Mouse (Mus musculus) activated CD4-positive, CD25-positive, alpha-beta regulatory T cell, adult 4 months (primary cell): ENCODE results near the gene Pnck. TPM values are rescaled to one million over a fixed set of nuclear protein-coding genes. Genes with fewer than 3 reads are reported as not detected.

Source experiments
- ATAC-seq: one replicate; pipeline ENCODE4 v1.8.0; 2017
- polyA plus RNA-seq, 2 experiments: library from polyadenylated mRNA; unstranded; fragments of 100-300 nt; shearing (Covaris generic); gene quantifications; one replicate each; pipeline ENCODE4 v1.2.1; 2017

Pnck gene
- polyA plus RNA-seq: 1 to 10 TPM in 1 of 2 experiments, not detected in 1; 1.8 TPM

- no peak for ATAC-seq
Observed at GRCm38 (mm10) chrX:73659575-73660283, at the start of gene Pnck. Gene Pnck, minus strand, starts transcription at chrX:73660117.

GRCm38 (mm10) chrX:73700472-73700871, 40.6 kb upstream of the Pnck start:
- no peak for ATAC-seq

- ATAC-seq: peak; percentile 32
Observed at GRCm38 (mm10) chrX:73690917-73691629, 31.2 kb upstream of the Pnck start.

DNA sequence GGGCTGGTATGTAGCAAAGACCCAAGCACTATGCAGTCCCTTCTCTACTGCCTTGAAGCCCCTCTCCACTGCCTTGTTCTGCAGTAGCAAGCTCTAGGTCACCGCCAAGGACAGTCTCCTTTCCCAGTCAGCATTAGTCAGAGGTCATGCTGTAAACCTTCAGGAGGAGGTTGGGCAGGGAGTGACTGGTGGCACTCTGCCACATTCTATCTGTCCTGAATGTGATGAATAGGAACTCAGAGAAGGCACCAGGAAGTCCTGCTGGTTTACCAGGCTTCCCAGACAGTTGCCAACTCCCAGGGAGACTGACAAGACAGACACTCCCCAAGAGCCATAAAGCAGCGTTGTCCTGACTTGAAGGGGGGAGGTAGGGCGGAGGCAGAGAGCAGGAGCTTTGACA, 25.7 kb upstream of the Pnck start:
- no peak for ATAC-seq

GRCm38 (mm10) chrX:73684978-73685377, 25.1 kb upstream of the Pnck start:
- no peak for ATAC-seq

- ATAC-seq: no peak
Observed at GRCm38 (mm10) chrX:73684156-73684555, 24.2 kb upstream of the Pnck start.

GRCm38 (mm10) chrX:73676668-73677067, 16.8 kb upstream of the Pnck start:
- ATAC-seq: no peak

- ATAC-seq: no peak
Observed at GRCm38 (mm10) chrX:73675231-73675630, 15.3 kb upstream of the Pnck start.

- ATAC-seq: no peak
Observed at GRCm38 (mm10) chrX:73673968-73674661, 14.2 kb upstream of the Pnck start.

DNA sequence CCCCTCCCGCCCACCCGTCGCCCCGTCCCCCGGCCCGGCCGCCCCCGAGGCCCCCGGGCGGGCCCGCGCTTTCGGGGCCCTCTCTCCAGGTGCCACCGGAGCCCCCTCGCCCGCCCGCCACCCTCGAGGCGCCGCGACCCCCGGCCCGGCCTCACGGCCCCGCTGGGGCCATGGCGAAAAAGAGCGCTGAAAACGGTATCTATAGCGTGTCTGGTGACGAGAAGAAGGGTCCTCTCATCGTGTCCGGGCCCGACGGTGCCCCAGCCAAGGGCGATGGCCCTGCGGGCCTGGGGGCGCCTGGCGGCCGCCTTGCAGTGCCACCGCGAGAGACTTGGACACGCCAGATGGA, 13.7 kb upstream of the Pnck start:
- no peak for ATAC-seq

- peak; percentile 14 for ATAC-seq
Observed at GRCm38 (mm10) chrX:73672879-73673618, 13.1 kb upstream of the Pnck start, which contains the start of gene Slc6a8. Gene Slc6a8, plus strand, starts transcription at chrX:73673150.

DNA sequence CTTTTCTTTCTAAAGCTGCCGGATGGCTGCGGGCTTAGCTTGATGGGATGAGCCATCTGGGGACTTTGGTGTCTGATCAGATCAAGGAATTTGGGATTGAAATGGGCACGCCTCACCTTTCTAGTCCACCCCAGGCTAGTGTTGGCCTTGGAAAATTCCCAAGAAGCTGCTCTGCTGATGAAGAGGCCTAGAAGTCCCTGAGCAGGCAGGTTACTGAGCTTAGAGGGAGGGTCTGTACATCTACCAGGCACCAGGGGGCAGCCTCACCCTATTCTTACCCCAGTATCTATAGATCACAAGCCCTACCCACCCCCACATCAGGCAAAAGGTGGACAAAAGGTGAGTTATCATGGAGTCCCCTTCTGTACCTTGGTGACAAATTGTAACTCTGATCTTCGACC, 12.1 kb upstream of the Pnck start:
- ATAC-seq: peak; percentile 82

DNA sequence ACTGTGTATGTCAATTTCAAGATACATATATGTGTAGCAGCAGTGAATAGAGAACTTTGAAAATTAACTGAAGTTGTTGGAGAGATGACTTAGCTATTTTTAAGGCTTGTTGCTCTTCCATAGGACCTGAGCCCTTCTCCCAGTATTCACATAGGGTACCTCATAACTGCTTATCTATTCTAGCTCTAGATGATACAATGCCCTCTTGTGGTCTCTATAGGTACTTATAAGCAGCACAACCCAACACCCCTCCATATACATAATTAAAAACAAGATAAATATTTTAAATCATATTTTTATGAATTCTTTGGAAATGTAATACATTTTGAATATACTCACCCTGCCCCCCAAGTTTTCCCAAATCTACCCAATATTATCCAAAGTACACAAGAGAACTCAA, 3.2 kb upstream of the Pnck start:
- no peak for ATAC-seq

DNA sequence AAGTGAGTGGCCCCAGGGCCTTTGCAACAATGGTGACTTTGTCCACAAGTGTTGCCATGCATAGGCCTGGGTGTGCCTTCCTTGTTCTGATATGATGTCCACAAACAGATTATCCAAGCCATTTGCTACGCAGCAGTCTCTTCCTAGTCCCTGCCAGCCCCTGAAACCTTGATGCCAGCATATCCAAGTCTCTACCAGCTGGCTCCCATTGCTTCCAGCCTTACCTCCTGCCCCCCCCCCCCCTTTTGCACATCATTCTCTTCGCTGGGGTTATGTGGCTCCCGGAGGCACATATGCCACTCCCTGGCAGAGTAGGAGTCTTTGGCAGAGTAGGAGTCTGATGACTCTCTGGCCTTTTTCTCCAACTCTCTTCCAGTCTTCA, 358 bp upstream of the Pnck start:
- no peak for ATAC-seq

DNA sequence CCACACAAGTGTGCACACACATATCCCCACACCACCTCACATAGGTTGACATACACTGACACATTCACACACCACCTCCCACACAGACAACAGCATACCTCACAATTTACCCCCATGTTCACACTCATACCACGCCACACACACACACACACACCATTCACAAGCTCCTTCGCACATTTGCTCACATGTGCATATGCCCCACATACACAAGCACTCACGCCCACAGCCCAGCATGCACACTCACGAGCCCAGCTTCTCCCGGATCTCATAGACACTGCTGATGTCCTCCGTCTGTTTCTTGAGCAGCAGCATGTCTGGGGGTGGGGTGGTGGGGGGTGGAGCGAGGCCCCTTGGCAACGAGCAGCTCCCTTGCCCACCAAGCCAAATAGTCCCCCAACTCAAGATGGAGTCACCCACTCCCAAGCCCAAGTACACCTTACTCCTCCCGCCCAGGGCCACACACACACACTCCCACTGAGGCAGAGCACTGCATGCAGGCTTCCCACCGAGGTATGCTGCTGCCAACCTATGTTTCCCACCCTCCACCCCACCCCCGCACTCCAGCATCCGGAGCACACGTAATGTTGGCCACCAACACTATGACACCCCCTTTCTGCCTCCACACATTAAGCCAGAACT, 862 bp downstream of the Pnck start:
- ATAC-seq: no peak

DNA sequence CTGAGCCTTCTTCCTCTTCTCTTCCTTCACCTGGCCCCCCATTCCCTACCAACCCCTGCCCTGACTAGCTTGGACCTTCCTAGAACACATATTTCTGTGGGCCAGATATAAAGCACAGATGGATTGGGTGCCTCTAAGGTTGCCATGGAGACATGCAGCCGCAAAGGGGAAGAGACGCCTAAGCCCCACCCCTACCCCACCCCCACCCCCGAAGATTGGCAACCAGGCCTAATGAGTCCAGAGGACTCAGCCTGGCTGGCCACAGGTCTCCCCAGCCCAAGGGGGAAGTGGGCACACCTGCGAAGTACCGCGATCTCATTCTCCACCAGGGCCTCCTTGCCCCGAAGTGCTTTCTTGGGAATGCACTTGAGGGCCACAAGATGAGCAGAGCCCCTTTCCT, 1.5 kb downstream of the Pnck start:
- no peak for ATAC-seq

GRCm38 (mm10) chrX:73655529-73655928, 4.4 kb downstream of the Pnck start:
- no peak for ATAC-seq

- peak; percentile 69 for ATAC-seq
Observed at GRCm38 (mm10) chrX:73654177-73654576, 5.7 kb downstream of the Pnck start.

GRCm38 (mm10) chrX:73653392-73653791, 6.5 kb downstream of the Pnck start:
- no peak for ATAC-seq

- no peak for ATAC-seq
Observed at GRCm38 (mm10) chrX:73650869-73651268, 9.0 kb downstream of the Pnck start.

DNA sequence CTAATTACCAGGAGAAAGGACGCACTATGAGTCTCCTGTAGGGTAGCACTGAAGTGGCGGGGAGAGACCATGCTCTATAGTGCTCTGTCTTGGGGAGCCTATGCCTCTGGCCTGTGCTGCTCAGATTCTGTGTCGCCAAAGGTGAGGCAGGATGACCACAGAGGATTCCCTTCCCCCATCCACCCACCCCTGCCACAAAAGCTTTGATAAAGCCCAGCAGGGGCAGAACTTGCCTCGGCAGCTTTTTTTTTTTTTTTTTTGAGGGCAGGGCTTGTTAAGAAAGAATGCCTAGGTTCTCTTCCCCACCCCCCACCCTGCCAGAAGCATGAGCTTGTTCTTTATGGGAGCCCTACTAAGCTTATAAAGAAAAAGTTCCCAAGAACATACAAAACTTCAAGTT, 14.8 kb downstream of the Pnck start:
- no peak for ATAC-seq

DNA sequence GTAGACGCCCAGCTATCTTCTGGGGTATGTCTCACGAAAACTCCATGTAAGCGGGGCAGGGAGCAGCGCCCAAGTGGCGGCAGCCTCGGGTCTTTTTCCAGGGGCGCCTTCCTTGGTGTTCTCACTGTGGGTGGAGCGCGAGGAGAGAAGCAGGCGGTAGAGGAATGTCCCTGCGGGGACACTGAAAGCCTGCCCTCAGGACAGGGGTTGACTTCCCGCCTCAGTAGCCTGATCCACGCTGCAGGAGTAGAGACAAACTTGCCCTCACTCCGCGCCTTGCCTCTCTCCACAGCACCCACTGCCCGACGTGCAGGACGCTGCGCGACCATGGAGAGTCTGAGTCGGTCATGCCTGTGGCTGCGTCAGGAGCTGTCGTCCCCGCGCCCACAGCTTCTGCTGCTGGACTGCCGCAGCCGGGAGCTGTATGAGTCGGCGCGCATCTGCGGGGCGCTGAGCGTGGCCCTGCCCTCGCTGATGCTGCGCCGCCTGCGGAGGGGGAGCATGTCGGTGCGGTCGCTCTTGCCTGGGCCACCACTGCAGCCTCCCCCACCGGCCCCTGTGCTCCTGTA, 19.9 kb downstream of the Pnck start:
- ATAC-seq: no peak
